Mouse (Mus musculus) testis, adult 2 months (tissue): ENCODE data around the gene Dnajc10.

ENCODE experiments used
- CTCF ChIP-seq: fragments of 200-500 bp; IDR thresholded peaks from 2 replicates; pipeline ENCODE4 v1.5.1; 2012; ENCODE audit warnings: low read depth, mild to moderate bottlenecking, inconsistent platforms, low read length, moderate library complexity; ENCODE audit not compliant: control insufficient read depth, insufficient read depth, insufficient replicate concordance
- POLR2A ChIP-seq: fragments of 200-500 bp; IDR thresholded peaks from 2 replicates; pipeline ENCODE4 v1.6.1; 2012; ENCODE audit warnings: low read depth, mild to moderate bottlenecking, inconsistent platforms, low read length, moderate library complexity; ENCODE audit not compliant: control insufficient read depth

- TF ChIP-seq CTCF (no peak), POLR2A (no peak)
These were observed 5.5 kb upstream of the Dnajc10 start for GRCm38 (mm10) chr2:80309775-80310174.
